Mouse (Mus musculus): ENCODE data around the gene Tmem245. TPM values are rescaled to one million over a fixed set of nuclear protein-coding genes. Genes with fewer than 3 reads are reported as not detected.

Gene Tmem245
- total and polyA plus RNA-seq, 3 experiments: 7.3 to 15.0 (median 7.7) TPM

DNA sequence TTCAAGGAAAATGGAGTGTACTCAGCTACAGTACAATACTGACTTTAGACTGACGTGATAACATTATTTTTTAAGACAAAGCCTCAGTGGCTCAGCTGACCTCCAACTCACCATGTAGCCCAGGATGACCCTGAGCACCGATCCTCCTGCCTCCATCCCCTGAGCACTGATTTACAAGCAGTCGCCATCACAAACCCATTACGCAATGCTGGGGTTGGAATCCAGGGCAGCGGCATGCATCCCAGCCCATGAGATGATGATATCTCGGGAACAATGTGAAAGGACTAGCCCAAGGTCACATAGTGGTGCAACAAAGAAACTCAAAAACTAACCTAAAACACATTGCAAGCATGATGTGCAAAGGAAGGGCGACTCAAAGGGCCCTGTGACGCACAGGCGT is 123.0 kb downstream of the Tmem245 start:
- TF ChIP-seq SMC3 (IDR thresholded peaks at IDR 0.05; ENCODE audit: low read depth, low read length): no peak
- no peak for TF ChIP-seq CTCF (IDR thresholded peaks at IDR 0.05 in 2 of 3, conservative IDR thresholded peaks at IDR 0.05 in 1 of 3; ENCODE audit: control insufficient read depth in 1 of 3, insufficient read depth in 1 of 3, low read depth in 2 of 3, low read length in 3 of 3, poor library complexity in 1 of 3, severe bottlenecking in 1 of 3)
- no peak for TF ChIP-seq CHD2 (IDR thresholded peaks at IDR 0.05; ENCODE audit: low read length)
- TF ChIP-seq RCOR1 (IDR thresholded peaks at IDR 0.05; ENCODE audit: low read depth, low read length): no peak
- TF ChIP-seq POLR2A (IDR thresholded peaks at IDR 0.05; ENCODE audit: control insufficient read depth in 1 of 2, insufficient read depth in 1 of 2, low read depth in 1 of 2, low read length in 2 of 2, poor library complexity in 1 of 2): no peak
- Histone ChIP-seq H3K27me3 (ENCODE audit: control insufficient read depth in 1 of 2, insufficient read depth in 2 of 2, low read length in 2 of 2) (no peaks in the 10 kb centered on the region), H3K4me3 (ENCODE audit: control insufficient read depth in 1 of 2, insufficient read depth in 1 of 2, low read depth in 2 of 2, low read length in 2 of 2) (no peak overlapping the region), H3K9ac (ENCODE audit: control insufficient read depth, low read depth, low read length, poor library complexity, severe bottlenecking) (no peak overlapping the region), H3K4me1 (ENCODE audit: control insufficient read depth in 1 of 2, insufficient read depth in 2 of 2, low read length in 2 of 2) (no peaks in the 10 kb centered on the region), H3K27ac (ENCODE audit: control insufficient read depth, low read depth, low read length) (no peak overlapping the region), H3K36me3 (ENCODE audit: control insufficient read depth in 1 of 2, insufficient read depth in 2 of 2, low read length in 2 of 2) (no peaks in the 10 kb centered on the region), H3K9me3 (replicated peaks; ENCODE audit: insufficient read depth, low read length) (no peaks in the 10 kb centered on the region), H3K79me2 (ENCODE audit: control insufficient read depth, insufficient read depth, low read length, poor library complexity) (no peaks in the 10 kb centered on the region)
- DNase-seq (ENCODE audit: low read depth, low spot score): no peak

GRCm38 (mm10) chr4:56820017-56820550 is 127.2 kb downstream of the Tmem245 start:
- Histone ChIP-seq H3K9me3 (replicated peaks; ENCODE audit: insufficient read depth, low read length) (no peaks in the 10 kb centered on the region), H3K9ac (ENCODE audit: control insufficient read depth, low read depth, low read length, poor library complexity, severe bottlenecking) (no peak overlapping the region), H3K4me3 (ENCODE audit: control insufficient read depth in 1 of 2, insufficient read depth in 1 of 2, low read depth in 2 of 2, low read length in 2 of 2) (no peak overlapping the region), H3K36me3 (ENCODE audit: control insufficient read depth in 1 of 2, insufficient read depth in 2 of 2, low read length in 2 of 2) (no peaks in the 10 kb centered on the region), H3K4me1 (ENCODE audit: control insufficient read depth in 1 of 2, insufficient read depth in 2 of 2, low read length in 2 of 2) (no peaks in the 10 kb centered on the region), H3K79me2 (ENCODE audit: control insufficient read depth, insufficient read depth, low read length, poor library complexity) (no peaks in the 10 kb centered on the region), H3K27me3 (ENCODE audit: control insufficient read depth in 1 of 2, insufficient read depth in 2 of 2, low read length in 2 of 2) (no peaks in the 10 kb centered on the region), H3K27ac (ENCODE audit: control insufficient read depth, low read depth, low read length) (no peak overlapping the region)
- peak; percentile 45 for DNase-seq (ENCODE audit: low read depth, low spot score)
- no peak for TF ChIP-seq USF2 (IDR thresholded peaks at IDR 0.05; ENCODE audit: borderline replicate concordance in 1 of 2, insufficient read depth in 1 of 2, low read depth in 1 of 2, low read length in 2 of 2)
- no peak for TF ChIP-seq NRF1 (IDR thresholded peaks at IDR 0.05; ENCODE audit: insufficient read depth, low read depth, low read length, poor library complexity, severe bottlenecking)
- no peak for TF ChIP-seq ZMIZ1 (IDR thresholded peaks at IDR 0.05; ENCODE audit: low read depth, low read length)
- peak; percentile 35; the same call in 1 of the 2 replicates for TF ChIP-seq ZC3H11A (IDR thresholded peaks at IDR 0.05; ENCODE audit: low read depth, low read length)
- TF ChIP-seq TCF12 (IDR thresholded peaks at IDR 0.05; ENCODE audit: low read depth, low read length): no peak
- no peak for TF ChIP-seq MAFK (IDR thresholded peaks at IDR 0.05; ENCODE audit: borderline replicate concordance, low read depth, low read length)
- no peak for TF ChIP-seq KAT2A (conservative IDR thresholded peaks at IDR 0.05; ENCODE audit: low read depth, low read length)
- no peak for TF ChIP-seq NELFE (IDR thresholded peaks at IDR 0.05; ENCODE audit: low read depth, low read length)
- no peak for TF ChIP-seq RCOR1 (IDR thresholded peaks at IDR 0.05; ENCODE audit: low read depth, low read length)
- no peak for TF ChIP-seq GABPA (IDR thresholded peaks at IDR 0.05; ENCODE audit: low read depth, low read length)
- no peak for TF ChIP-seq POLR2AphosphoS5 (IDR thresholded peaks at IDR 0.05; ENCODE audit: borderline replicate concordance, low read depth, low read length)
- no peak for TF ChIP-seq MYB (IDR thresholded peaks at IDR 0.05; ENCODE audit: low read depth, low read length)
- no peak for TF ChIP-seq ELF1 (IDR thresholded peaks at IDR 0.05; ENCODE audit: low read depth, low read length)
- TF ChIP-seq POLR2A (IDR thresholded peaks at IDR 0.05; ENCODE audit: control insufficient read depth in 1 of 2, insufficient read depth in 1 of 2, low read depth in 1 of 2, low read length in 2 of 2, poor library complexity in 1 of 2): no peak
- TF ChIP-seq MAX (IDR thresholded peaks at IDR 0.05; ENCODE audit: low read length): no peak
- no peak for TF ChIP-seq MXI1 (IDR thresholded peaks at IDR 0.05; ENCODE audit: low read depth, low read length)
- TF ChIP-seq CHD1 (IDR thresholded peaks at IDR 0.05; ENCODE audit: low read depth, low read length): no peak
- TF ChIP-seq USF1 (IDR thresholded peaks at IDR 0.05; ENCODE audit: low read depth, low read length): no peak
- TF ChIP-seq MYC (IDR thresholded peaks at IDR 0.05; ENCODE audit: low read depth, low read length): 0 out of 2 replicates have a peak, but pooled peaks have one; percentile 24
- TF ChIP-seq UBTF (IDR thresholded peaks at IDR 0.05; ENCODE audit: borderline replicate concordance, insufficient read depth, low read depth, low read length): no peak
- TF ChIP-seq MAZ (IDR thresholded peaks at IDR 0.05; ENCODE audit: low read depth, low read length): no peak
- TF ChIP-seq ZNF384 (IDR thresholded peaks at IDR 0.05; ENCODE audit: low read depth, low read length): no peak
- TF ChIP-seq POLR2AphosphoS2 (IDR thresholded peaks at IDR 0.05; ENCODE audit: low read length): no peak
- TF ChIP-seq ETS1 (IDR thresholded peaks at IDR 0.05; ENCODE audit: low read depth, low read length): no peak
- TF ChIP-seq E2F4 (IDR thresholded peaks at IDR 0.05; ENCODE audit: borderline replicate concordance, low read depth, low read length): no peak
- no peak for TF ChIP-seq SIN3A (IDR thresholded peaks at IDR 0.05; ENCODE audit: low read length)
- no peak for TF ChIP-seq TAL1 (IDR thresholded peaks at IDR 0.05; ENCODE audit: low read length)
- peak; percentile 25; the same call in 1 of the 2 replicates for TF ChIP-seq GATA1 (IDR thresholded peaks at IDR 0.05; ENCODE audit: low read depth, low read length)
- no peak for TF ChIP-seq CHD2 (IDR thresholded peaks at IDR 0.05; ENCODE audit: low read length)
- no peak for TF ChIP-seq EP300 (IDR thresholded peaks at IDR 0.05; ENCODE audit: low read depth in 1 of 2, low read length in 2 of 2)
